Mouse (Mus musculus): ENCODE data around the gene Kmt2e. TPM values are rescaled to one million over a fixed set of nuclear protein-coding genes. Genes with fewer than 3 reads are reported as not detected.

Gene Kmt2e
- polyA plus RNA-seq, 2 experiments = 8.0 to 24.7 TPM

DNA sequence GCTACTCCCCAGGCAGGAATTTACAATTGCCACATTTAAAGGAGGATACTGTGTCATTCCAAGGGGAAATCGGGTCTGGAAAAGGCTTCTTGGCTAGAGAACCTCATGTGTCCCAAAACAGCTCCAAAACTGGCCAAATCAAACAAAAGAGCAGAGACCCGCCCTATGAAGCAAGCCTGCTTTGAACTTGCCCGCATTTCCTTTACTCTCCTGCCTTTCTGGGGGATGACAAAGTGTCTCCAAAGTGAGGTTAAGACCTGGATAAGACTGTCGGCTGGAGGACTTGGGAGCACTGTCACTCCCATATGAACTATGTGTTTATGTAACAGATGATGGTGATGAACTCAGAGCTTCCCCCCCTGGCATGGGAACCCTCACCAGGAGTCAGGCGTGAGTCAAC lies 26.1 kb upstream of the Kmt2e start:
- H3K4me3 ChIP-seq (ENCODE audit: insufficient read depth in 1 of 2, low read depth in 2 of 2, low read length in 2 of 2) = no peak overlapping the region
- 55% methylated on average over 5 of the region's 5 CpGs for WGBS (ENCODE audit: insufficient replicate concordance)
- no peak for DNase-seq (ENCODE audit: low read depth in 3 of 3, low spot score in 3 of 3)
- no peaks in the 10 kb centered on the region for H3K27me3 ChIP-seq (ENCODE audit: control insufficient read depth, insufficient read depth, low read length)
- no peak overlapping the region for H3K4me2 ChIP-seq (ENCODE audit: low read depth)
- H3K27ac ChIP-seq = no peak overlapping the region
- H3K36me3 ChIP-seq (replicated peaks; ENCODE audit: control insufficient read depth, insufficient read depth, low read depth) = no peaks in the 10 kb centered on the region; the same call in 1 of the 2 replicates
- peaks cover 0 to 6% of the 10 kb centered on the region in 2 experiments; a peak in 2 of 4 replicates for H3K4me1 ChIP-seq (replicated peaks; ENCODE audit: control insufficient read depth in 2 of 2, insufficient read depth in 2 of 2, low read length in 1 of 2)
- no peak overlapping the region for H3K9ac ChIP-seq (replicated peaks)
- TF ChIP-seq EP300 (IDR thresholded peaks at IDR 0.05; ENCODE audit: low read depth) (no peak), CTCF (IDR thresholded peaks at IDR 0.05; ENCODE audit: low read depth) (no peak)
- H3K9me3 ChIP-seq (ENCODE audit: control insufficient read depth, low read length) = no peaks in the 10 kb centered on the region
- no peak for ATAC-seq (ENCODE audit: insufficient read depth)

DNA sequence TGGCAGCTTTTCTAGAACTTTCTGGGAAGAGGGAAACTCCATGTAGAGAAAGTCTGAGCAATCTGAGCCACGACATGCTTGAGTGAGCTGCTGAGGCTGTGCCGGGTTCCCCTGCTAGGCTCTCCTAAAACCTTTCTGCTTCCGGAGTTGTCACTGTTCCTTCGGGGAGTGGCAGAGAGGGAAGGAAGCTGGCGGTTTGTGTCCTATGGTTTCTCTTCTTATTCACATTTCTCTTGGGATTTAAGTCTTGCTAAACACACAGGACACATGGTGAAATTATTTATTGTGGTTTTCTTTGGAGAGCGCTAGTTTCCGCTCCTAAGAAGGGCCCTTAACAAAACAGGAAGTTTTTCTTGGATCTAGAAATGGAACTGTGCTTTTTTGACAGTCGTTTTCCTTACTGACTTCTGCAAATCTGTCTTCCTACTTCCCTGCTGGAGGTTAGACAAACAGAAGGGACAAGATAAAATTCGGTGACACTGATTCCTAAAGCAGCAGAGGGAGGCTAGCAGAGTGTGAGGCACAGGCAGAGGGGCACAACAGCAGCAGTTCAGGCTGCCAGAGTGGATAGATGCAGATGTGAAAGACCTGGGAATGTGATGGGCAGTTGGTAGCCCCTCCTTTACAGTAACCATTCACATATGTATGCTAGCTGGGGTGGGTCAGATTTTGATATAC lies 24.1 kb upstream of the Kmt2e start:
- ATAC-seq (ENCODE audit: insufficient read depth) (no peak), DNase-seq (ENCODE audit: low read depth in 3 of 3, low spot score in 3 of 3) (no peak)
- WGBS (ENCODE audit: insufficient replicate concordance) = 45% methylated on average over 9 of the region's 9 CpGs
- no peak for TF ChIP-seq EP300 (IDR thresholded peaks at IDR 0.05; ENCODE audit: low read depth)
- no peak for TF ChIP-seq CTCF (IDR thresholded peaks at IDR 0.05; ENCODE audit: low read depth)
- Histone ChIP-seq H3K4me2 (ENCODE audit: low read depth) (no peak overlapping the region), H3K27me3 (ENCODE audit: control insufficient read depth, insufficient read depth, low read length) (no peaks in the 10 kb centered on the region), H3K36me3 (replicated peaks; ENCODE audit: control insufficient read depth, insufficient read depth, low read depth) (no peaks in the 10 kb centered on the region; the same call in 1 of the 2 replicates), H3K4me1 (replicated peaks; ENCODE audit: control insufficient read depth in 2 of 2, insufficient read depth in 2 of 2, low read length in 1 of 2) (peaks cover 0 to 11% of the 10 kb centered on the region in 2 experiments; a peak in 2 of 4 replicates), H3K27ac (no peak overlapping the region), H3K9ac (replicated peaks) (no peak overlapping the region), H3K9me3 (ENCODE audit: control insufficient read depth, low read length) (no peaks in the 10 kb centered on the region), H3K4me3 (ENCODE audit: insufficient read depth in 1 of 2, low read depth in 2 of 2, low read length in 2 of 2) (no peak overlapping the region)

DNA sequence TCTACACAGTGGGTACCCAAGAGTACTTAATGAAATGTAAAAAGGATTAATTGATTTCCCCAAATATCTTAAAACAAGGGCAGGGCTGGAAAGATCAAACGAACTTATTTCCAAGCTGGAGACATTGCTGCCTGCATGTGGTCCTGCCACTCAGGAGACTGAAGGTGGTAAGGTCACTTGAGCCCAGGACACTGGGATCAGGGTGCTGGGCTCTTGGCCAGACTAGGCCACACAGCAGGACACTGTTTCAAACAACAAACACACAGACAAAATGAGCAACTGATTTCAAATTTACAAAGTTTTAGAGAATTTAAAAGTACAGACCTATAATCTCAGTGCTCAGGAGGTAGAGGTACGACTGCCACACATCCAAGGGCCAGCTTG lies 23.5 kb upstream of the Kmt2e start:
- no peaks in the 10 kb centered on the region for H3K27me3 ChIP-seq (ENCODE audit: control insufficient read depth, insufficient read depth, low read length)
- no peaks in the 10 kb centered on the region for H3K9me3 ChIP-seq (ENCODE audit: control insufficient read depth, low read length)
- no peaks in the 10 kb centered on the region; the same call in 1 of the 2 replicates for H3K36me3 ChIP-seq (replicated peaks; ENCODE audit: control insufficient read depth, insufficient read depth, low read depth)
- ATAC-seq (ENCODE audit: insufficient read depth) (no peak), DNase-seq (ENCODE audit: low read depth in 3 of 3, low spot score in 3 of 3) (no peak)
- no peak overlapping the region for H3K27ac ChIP-seq
- TF ChIP-seq CTCF (IDR thresholded peaks at IDR 0.05; ENCODE audit: low read depth) = no peak
- TF ChIP-seq EP300 (IDR thresholded peaks at IDR 0.05; ENCODE audit: low read depth) = no peak
- H3K4me2 ChIP-seq (ENCODE audit: low read depth) = no peak overlapping the region
- WGBS (ENCODE audit: insufficient replicate concordance) = 61% methylated on average over 2 of the region's 2 CpGs
- no peak overlapping the region for H3K4me3 ChIP-seq (ENCODE audit: insufficient read depth in 1 of 2, low read depth in 2 of 2, low read length in 2 of 2)
- peaks cover 3 to 12% of the 10 kb centered on the region in 2 experiments for H3K4me1 ChIP-seq (replicated peaks; ENCODE audit: control insufficient read depth in 2 of 2, insufficient read depth in 2 of 2, low read length in 1 of 2)
- H3K9ac ChIP-seq (replicated peaks) = no peak overlapping the region

DNA sequence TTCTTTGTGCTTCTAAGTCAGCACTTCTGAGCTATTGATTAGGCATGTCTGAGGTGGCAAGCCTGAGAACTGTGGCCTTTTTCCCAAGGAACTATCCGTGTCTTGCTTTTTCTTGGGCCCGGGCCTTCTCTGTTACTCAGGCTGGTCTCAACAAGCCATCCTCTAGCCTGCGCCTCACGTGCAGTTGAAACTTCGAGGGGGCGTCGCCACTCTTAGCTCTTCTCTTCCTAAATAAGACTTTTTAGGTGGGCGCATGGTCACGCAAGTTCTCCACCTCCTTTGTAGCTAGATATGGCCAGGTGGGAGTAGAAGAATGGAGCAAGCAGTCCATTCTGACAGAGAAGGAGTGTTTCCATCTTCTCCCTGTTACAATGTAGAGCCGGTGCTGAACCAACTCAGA lies 22.6 kb upstream of the Kmt2e start:
- H3K4me1 ChIP-seq (replicated peaks; ENCODE audit: control insufficient read depth in 2 of 2, insufficient read depth in 2 of 2, low read length in 1 of 2) = peaks cover 9 to 17% of the 10 kb centered on the region in 2 experiments

DNA sequence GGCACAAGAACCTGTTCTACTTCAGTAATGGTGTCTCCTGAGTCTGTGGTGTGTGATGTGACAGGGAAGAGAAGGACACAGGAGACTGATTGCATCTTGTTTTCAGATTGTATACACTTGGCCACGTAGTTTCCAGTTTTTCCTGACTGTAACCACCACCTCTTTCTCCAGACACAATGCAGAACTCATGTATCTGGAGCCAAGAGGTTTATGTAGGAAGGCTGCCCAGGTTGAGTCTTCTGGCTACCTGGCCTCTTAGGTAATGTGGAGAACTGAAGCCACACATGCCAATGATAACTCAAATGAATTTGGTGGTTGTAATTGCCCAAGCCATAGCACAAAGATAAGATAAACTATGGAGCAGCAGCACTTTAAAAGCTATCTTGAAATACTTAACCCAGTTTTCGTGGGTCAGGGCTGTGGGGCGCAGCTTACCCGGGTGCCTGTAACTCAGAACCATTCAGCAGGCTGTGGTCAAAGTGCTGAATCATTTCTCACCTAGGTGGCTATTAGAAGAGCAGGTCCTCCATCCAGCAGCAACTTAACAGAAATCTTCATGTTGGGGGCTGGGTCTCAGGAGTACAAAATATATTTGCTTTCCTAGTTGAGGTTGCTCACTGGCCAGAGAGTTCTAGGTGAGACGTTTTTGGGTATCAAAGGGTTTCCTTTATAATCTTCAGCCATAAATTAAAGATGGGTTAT lies 21.8 kb upstream of the Kmt2e start:
- peaks cover 3% of the 10 kb centered on the region; the same call in 1 of the 2 replicates for H3K36me3 ChIP-seq (replicated peaks; ENCODE audit: control insufficient read depth, insufficient read depth, low read depth)
- DNase-seq (ENCODE audit: low read depth in 3 of 3, low spot score in 3 of 3) = no peak
- no peak overlapping the region for H3K4me2 ChIP-seq (ENCODE audit: low read depth)
- ATAC-seq (ENCODE audit: insufficient read depth) = no peak
- TF ChIP-seq EP300 (IDR thresholded peaks at IDR 0.05; ENCODE audit: low read depth) (no peak), CTCF (IDR thresholded peaks at IDR 0.05; ENCODE audit: low read depth) (no peak)
- H3K4me3 ChIP-seq (ENCODE audit: insufficient read depth in 1 of 2, low read depth in 2 of 2, low read length in 2 of 2) = no peak overlapping the region
- WGBS (ENCODE audit: insufficient replicate concordance) = 54% methylated on average over 5 of the region's 5 CpGs
- H3K9ac ChIP-seq (replicated peaks) = no peak overlapping the region
- no peaks in the 10 kb centered on the region for H3K9me3 ChIP-seq (ENCODE audit: control insufficient read depth, low read length)
- H3K27me3 ChIP-seq (ENCODE audit: control insufficient read depth, insufficient read depth, low read length) = no peaks in the 10 kb centered on the region
- H3K4me1 ChIP-seq (replicated peaks; ENCODE audit: control insufficient read depth in 2 of 2, insufficient read depth in 2 of 2, low read length in 1 of 2) = peaks cover 11 to 19% of the 10 kb centered on the region in 2 experiments
- no peak overlapping the region for H3K27ac ChIP-seq

More for the DNA sequence above, 22.6 kb upstream of the Kmt2e start:
- no peak overlapping the region for H3K9ac ChIP-seq (replicated peaks)
- no peak for DNase-seq (ENCODE audit: low read depth in 3 of 3, low spot score in 3 of 3)
- no peak overlapping the region for H3K4me3 ChIP-seq (ENCODE audit: insufficient read depth in 1 of 2, low read depth in 2 of 2, low read length in 2 of 2)
- 87% methylated on average over 10 of the region's 10 CpGs for WGBS (ENCODE audit: insufficient replicate concordance)
- no peak for ATAC-seq (ENCODE audit: insufficient read depth)
- no peaks in the 10 kb centered on the region for H3K9me3 ChIP-seq (ENCODE audit: control insufficient read depth, low read length)
- no peaks in the 10 kb centered on the region for H3K27me3 ChIP-seq (ENCODE audit: control insufficient read depth, insufficient read depth, low read length)
- H3K36me3 ChIP-seq (replicated peaks; ENCODE audit: control insufficient read depth, insufficient read depth, low read depth) = no peaks in the 10 kb centered on the region; the same call in 1 of the 2 replicates
- no peak overlapping the region for H3K27ac ChIP-seq
- TF ChIP-seq CTCF (IDR thresholded peaks at IDR 0.05; ENCODE audit: low read depth) = no peak
- TF ChIP-seq EP300 (IDR thresholded peaks at IDR 0.05; ENCODE audit: low read depth) = no peak
- no peak overlapping the region for H3K4me2 ChIP-seq (ENCODE audit: low read depth)
